Mouse (Mus musculus): ENCODE data around the gene Ankfn1. TPM values are rescaled to one million over a fixed set of nuclear protein-coding genes. Genes with fewer than 3 reads are reported as not detected.

Gene Ankfn1
- polyA plus RNA-seq, 1 experiment from 2014 or later: not detected

GRCm38 (mm10) chr11:89579111-89579510, 198.3 kb downstream of the Ankfn1 start:
- POLR2A ChIA-PET: no interaction called here
- H3K27me3 ChIP-seq: no peaks in the 10 kb centered on the region
- no peak for DNase-seq (ENCODE audit: low read depth, low spot score)
- no peak for TF ChIP-seq CTCF (IDR thresholded peaks at IDR 0.05)
- peak; percentile 33 for ATAC-seq
- CTCF ChIA-PET: interaction anchor here (1.1 kb wide), 1 partner anchor 34 kb away, joined by 3 read pairs; no protein-coding TSS in a partner anchor
- in situ Hi-C loops (cut with MboI; ENCODE audit: low pct_unique_long_range_greater_than_20kb): no loop called here

- CTCF ChIA-PET: interaction anchor here (1.2 to 1.7 kb wide), 2 partner anchors 9 to 19 kb away, joined by 3 to 4 read pairs; no protein-coding TSS in a partner anchor
Observed at GRCm38 (mm10) chr11:89574269-89574838, 203.1 kb downstream of the Ankfn1 start.

GRCm38 (mm10) chr11:89569391-89570145, 207.9 kb downstream of the Ankfn1 start:
- ChIA-PET POLR2A (no interaction called here), CTCF (no interaction called here)
- in situ Hi-C loops (cut with MboI; ENCODE audit: low pct_unique_long_range_greater_than_20kb): no loop called here
- peaks cover 3% of the 10 kb centered on the region for H3K27me3 ChIP-seq
- ATAC-seq: no peak
- TF ChIP-seq CTCF (IDR thresholded peaks at IDR 0.05): no peak
- no peak for DNase-seq (ENCODE audit: low read depth, low spot score)

More at GRCm38 (mm10) chr11:89574269-89574838, 203.1 kb downstream of the Ankfn1 start:
- POLR2A ChIA-PET: interaction anchor here (0.5 kb wide), 1 partner anchor 58 kb away, joined by 3 read pairs; no protein-coding TSS in a partner anchor
- no peak for DNase-seq (ENCODE audit: low read depth, low spot score)
- H3K27me3 ChIP-seq: peaks cover 3% of the 10 kb centered on the region
- TF ChIP-seq CTCF (IDR thresholded peaks at IDR 0.05): no peak
- ATAC-seq: no peak
- in situ Hi-C loops (cut with MboI; ENCODE audit: low pct_unique_long_range_greater_than_20kb): no loop called here

- ATAC-seq: no peak
- ChIA-PET CTCF (no interaction called here), POLR2A (no interaction called here)
- in situ Hi-C loops (cut with MboI; ENCODE audit: low pct_unique_long_range_greater_than_20kb): no loop called here
- H3K27me3 ChIP-seq: peaks cover 3% of the 10 kb centered on the region
- DNase-seq (ENCODE audit: low read depth, low spot score): no peak
- TF ChIP-seq CTCF (IDR thresholded peaks at IDR 0.05): no peak
Observed at GRCm38 (mm10) chr11:89568246-89568645, 209.2 kb downstream of the Ankfn1 start.

- POLR2A ChIA-PET: no interaction called here
- no peak for ATAC-seq
- CTCF ChIA-PET: interaction anchor here (1.0 kb wide), 1 partner anchor 9 kb away, joined by 3 read pairs; no protein-coding TSS in a partner anchor
- DNase-seq (ENCODE audit: low read depth, low spot score): no peak
- TF ChIP-seq CTCF (IDR thresholded peaks at IDR 0.05): no peak
- H3K27me3 ChIP-seq: no peaks in the 10 kb centered on the region
- in situ Hi-C loops (cut with MboI; ENCODE audit: low pct_unique_long_range_greater_than_20kb): no loop called here
Observed at GRCm38 (mm10) chr11:89551441-89551840, 226.0 kb downstream of the Ankfn1 start.

GRCm38 (mm10) chr11:89550921-89551320, 226.5 kb downstream of the Ankfn1 start:
- CTCF ChIA-PET: interaction anchor here (1.0 kb wide), 1 partner anchor 9 kb away, joined by 3 read pairs; no protein-coding TSS in a partner anchor

GRCm38 (mm10) chr11:89548786-89549185, 228.7 kb downstream of the Ankfn1 start:
- ChIA-PET POLR2A (no interaction called here), CTCF (interaction anchor here (2.2 kb wide), 1 partner anchor 171 kb away, joined by 15 read pairs; no protein-coding TSS in a partner anchor)
- H3K27me3 ChIP-seq: no peaks in the 10 kb centered on the region
- ATAC-seq (no peak), DNase-seq (ENCODE audit: low read depth, low spot score) (no peak)
- TF ChIP-seq CTCF (IDR thresholded peaks at IDR 0.05): peak; percentile 17
- in situ Hi-C loops (cut with MboI; ENCODE audit: low pct_unique_long_range_greater_than_20kb): loop anchor here (10.0 kb wide), 2 partner anchors 176 to 616 kb away; no protein-coding TSS in a partner anchor

More at GRCm38 (mm10) chr11:89550921-89551320, 226.5 kb downstream of the Ankfn1 start:
- in situ Hi-C loops (cut with MboI; ENCODE audit: low pct_unique_long_range_greater_than_20kb): no loop called here
- H3K27me3 ChIP-seq: no peaks in the 10 kb centered on the region
- POLR2A ChIA-PET: no interaction called here
- no peak for TF ChIP-seq CTCF (IDR thresholded peaks at IDR 0.05)
- ATAC-seq (no peak), DNase-seq (ENCODE audit: low read depth, low spot score) (no peak)

GRCm38 (mm10) chr11:89546164-89546563, 231.3 kb downstream of the Ankfn1 start:
- DNase-seq (ENCODE audit: low read depth, low spot score) (peak; percentile 10), ATAC-seq (peak; percentile 86)
- in situ Hi-C loops (cut with MboI; ENCODE audit: low pct_unique_long_range_greater_than_20kb): loop anchor here (10.0 kb wide), 2 partner anchors 179 to 619 kb away; no protein-coding TSS in a partner anchor
- POLR2A ChIA-PET: interaction anchor here (1.2 kb wide), 1 partner anchor 175 kb away, joined by 3 read pairs; no protein-coding TSS in a partner anchor
- H3K27me3 ChIP-seq: peaks cover 3% of the 10 kb centered on the region
- TF ChIP-seq CTCF (IDR thresholded peaks at IDR 0.05): peak; percentile 84
- CTCF ChIA-PET: interaction anchor here (0.7 to 2.6 kb wide), 14 partner anchors 14 to 624 kb away, joined by 3 to 39 read pairs (median 3); no protein-coding TSS in a partner anchor

GRCm38 (mm10) chr11:89544856-89545817, 232.3 kb downstream of the Ankfn1 start:
- no peak for ATAC-seq
- DNase-seq (ENCODE audit: low read depth, low spot score): no peak
- peaks cover 3% of the 10 kb centered on the region for H3K27me3 ChIP-seq
- in situ Hi-C loops (cut with MboI; ENCODE audit: low pct_unique_long_range_greater_than_20kb): loop anchor here (10.0 kb wide), 2 partner anchors 180 to 620 kb away; no protein-coding TSS in a partner anchor
- no peak for TF ChIP-seq CTCF (IDR thresholded peaks at IDR 0.05)
- ChIA-PET CTCF (interaction anchor here (0.7 to 2.6 kb wide), 15 partner anchors 9 to 625 kb away, joined by 3 to 39 read pairs (median 3); no protein-coding TSS in a partner anchor), POLR2A (interaction anchor here (1.2 kb wide), 1 partner anchor 176 kb away, joined by 3 read pairs; no protein-coding TSS in a partner anchor)

- POLR2A ChIA-PET: no interaction called here
- H3K27me3 ChIP-seq: peaks cover 3% of the 10 kb centered on the region
- ATAC-seq (no peak), DNase-seq (ENCODE audit: low read depth, low spot score) (no peak)
- in situ Hi-C loops (cut with MboI; ENCODE audit: low pct_unique_long_range_greater_than_20kb): no loop called here
- CTCF ChIA-PET: no interaction called here
- no peak for TF ChIP-seq CTCF (IDR thresholded peaks at IDR 0.05)
Observed at GRCm38 (mm10) chr11:89538376-89538775, 239.1 kb downstream of the Ankfn1 start.
